Mouse (Mus musculus): ENCODE measurements around the gene Plekhg6.

GRCm38 (mm10) chr6:125353221-125353620 lies 27.4 kb downstream of the Plekhg6 start:
- TF ChIP-seq CTCF (IDR thresholded peaks at IDR 0.05; ENCODE audit: extremely low read depth, insufficient read length, insufficient replicate concordance, low read depth, low read length) (no peak), POLR2A (IDR thresholded peaks at IDR 0.05; ENCODE audit: low read depth, low read length) (no peak)
